Mouse (Mus musculus): ENCODE measurements at regions not wholly inside any gene's neighbourhood (a gene's known extent, or its start where the extent isn't known, plus 50 kb on each side); places are given as distances from the start of the nearest gene placed in this dataset.

- peak; percentile 53 for DNase-seq (ENCODE audit: low spot score)
Observed at GRCm38 (mm10) chr10:81996742-81997536, 51.0 kb upstream of the Zfp873 start.
